Mouse (Mus musculus) intestine, embryonic 14.5 days (tissue): Measurements from ENCODE around the gene Slc7a11. TPM values are rescaled to one million over a fixed set of nuclear protein-coding genes. Genes with fewer than 3 reads are reported as not detected.

Source experiments
- ATAC-seq: fragments of 200-750 bp; cut with Nextera tagmentation; replicated peaks from 2 replicates; pipeline ENCODE4 v1.8.0; 2017; ENCODE audit warnings: low read depth, moderate number of reproducible peaks, moderate TSS enrichment, moderate library complexity; ENCODE audit not compliant: low FRiP score, low TSS enrichment
- DNase-seq: peaks from one replicate; pipeline ENCODE4 v3.0.0-alpha.2; 2018; ENCODE audit warnings: low spot score
- H3K27ac ChIP-seq: fragments of 300-500 bp; sonication (generic); 2 replicates; pipeline ENCODE4 v1.5.1; 2014; ENCODE audit warnings: low read depth, mild to moderate bottlenecking, control low read depth
- H3K27me3 ChIP-seq: fragments of 300-500 bp; sonication (generic); replicated peaks from 2 replicates; pipeline ENCODE4 v1.6.1; 2014; ENCODE audit warnings: low read length, control low read depth; ENCODE audit not compliant: control insufficient read depth, insufficient read depth
- H3K36me3 ChIP-seq: fragments of 300-500 bp; sonication (generic); 2 replicates; pipeline ENCODE4 v1.6.1; 2014; ENCODE audit warnings: low read length, control low read depth; ENCODE audit not compliant: control insufficient read depth, insufficient read depth
- H3K4me1 ChIP-seq: fragments of 300-500 bp; sonication (generic); replicated peaks from 2 replicates; pipeline ENCODE4 v1.6.1; 2014; ENCODE audit warnings: low read length, control low read depth, mixed read lengths; ENCODE audit not compliant: control insufficient read depth, insufficient read depth
- H3K4me2 ChIP-seq: fragments of 300-500 bp; sonication (generic); 2 replicates; pipeline ENCODE4 v1.6.1; 2014; ENCODE audit warnings: low read length
- H3K4me3 ChIP-seq: fragments of 300-500 bp; sonication (generic); 2 replicates; pipeline ENCODE4 v1.5.1; 2014; ENCODE audit warnings: low read depth, low read length, control low read depth, mixed read lengths
- H3K9ac ChIP-seq: fragments of 300-500 bp; sonication (generic); 2 replicates; pipeline ENCODE4 v1.6.1; 2014; ENCODE audit warnings: mild to moderate bottlenecking, low read length
- H3K9me3 ChIP-seq: fragments of 300-500 bp; sonication (generic); 2 replicates; pipeline ENCODE4 v1.6.1; 2016; ENCODE audit warnings: low read length, control low read depth; ENCODE audit not compliant: control insufficient read depth
- WGBS: fragments of 180-500 bp; shearing (Covaris S2); extraction: QIAGEN DNeasy Blood & Tissue Kit; methylation state at CpG from one replicate; pipeline ENCODE4 v1.1.7; 2014; 5-methylcytosine and 5-hydroxymethylcytosine counted together
- polyA plus RNA-seq: library from polyadenylated mRNA; unstranded; fragments of >200 nt; fragmentation: Nextera tagmentation; extraction: Ambion mirVana; gene quantifications from 2 replicates; pipeline ENCODE4 v1.2.1, GENCODE M21; 2014

Gene Slc7a11
- polyA plus RNA-seq, 1 experiment from 2014 or later: 0.24 TPM

GRCm38 (mm10) chr3:50041141-50041540, 402.3 kb downstream of the Slc7a11 start:
- H3K9me3 ChIP-seq: no peaks in the 10 kb centered on the region
- no peaks in the 10 kb centered on the region for H3K4me1 ChIP-seq
- H3K4me3 ChIP-seq: no peak overlapping the region
- no peak overlapping the region for H3K4me2 ChIP-seq
- no peaks in the 10 kb centered on the region for H3K27me3 ChIP-seq
- H3K36me3 ChIP-seq: no peaks in the 10 kb centered on the region
- ATAC-seq (no peak), DNase-seq (no peak)
- 82% methylated on average over 2 of the region's 2 CpGs for WGBS
- no peak overlapping the region for H3K9ac ChIP-seq
- no peak overlapping the region for H3K27ac ChIP-seq

GRCm38 (mm10) chr3:50035875-50036528, 407.4 kb downstream of the Slc7a11 start:
- Histone ChIP-seq H3K4me1 (no peaks in the 10 kb centered on the region; the same call in 1 of the 2 replicates), H3K4me2 (no peak overlapping the region), H3K9me3 (no peaks in the 10 kb centered on the region), H3K27me3 (no peaks in the 10 kb centered on the region), H3K4me3 (no peak overlapping the region), H3K9ac (no peak overlapping the region), H3K36me3 (no peaks in the 10 kb centered on the region), H3K27ac (no peak overlapping the region)
- 73% methylated on average over 9 of the region's 9 CpGs for WGBS
- ATAC-seq (no peak), DNase-seq (no peak)

GRCm38 (mm10) chr3:50033325-50033724, 410.1 kb downstream of the Slc7a11 start:
- no peaks in the 10 kb centered on the region for H3K9me3 ChIP-seq
- no peak for DNase-seq
- H3K27ac ChIP-seq: no peak overlapping the region
- no peak overlapping the region for H3K9ac ChIP-seq
- no peaks in the 10 kb centered on the region; the same call in 1 of the 2 replicates for H3K4me1 ChIP-seq
- no peaks in the 10 kb centered on the region for H3K27me3 ChIP-seq
- no peak for ATAC-seq
- no peak overlapping the region for H3K4me2 ChIP-seq
- H3K4me3 ChIP-seq: no peak overlapping the region
- WGBS: 62% methylated on average over 3 of the region's 3 CpGs
- H3K36me3 ChIP-seq: no peaks in the 10 kb centered on the region

- H3K4me2 ChIP-seq: no peak overlapping the region
- peak; percentile 61 for DNase-seq
- no peaks in the 10 kb centered on the region for H3K36me3 ChIP-seq
- no peak overlapping the region for H3K9ac ChIP-seq
- H3K9me3 ChIP-seq: no peaks in the 10 kb centered on the region
- no peak overlapping the region for H3K27ac ChIP-seq
- H3K27me3 ChIP-seq: no peaks in the 10 kb centered on the region
- 43% methylated on average over 5 of the region's 5 CpGs for WGBS
- 0 out of 2 replicates have a peak, but pooled peaks have one; percentile 60 for ATAC-seq
- H3K4me3 ChIP-seq: no peak overlapping the region
- no peaks in the 10 kb centered on the region for H3K4me1 ChIP-seq
These were observed 417.4 kb downstream of the Slc7a11 start for GRCm38 (mm10) chr3:50026039-50026438.

- DNase-seq: no peak
- H3K4me2 ChIP-seq: no peak overlapping the region
- no peaks in the 10 kb centered on the region for H3K9me3 ChIP-seq
- H3K4me3 ChIP-seq: no peak overlapping the region
- WGBS: 81% methylated on average over 4 of the region's 4 CpGs
- peaks cover 7% of the 10 kb centered on the region; the same call in 1 of the 2 replicates for H3K4me1 ChIP-seq
- no peak overlapping the region for H3K9ac ChIP-seq
- ATAC-seq: no peak
- H3K27me3 ChIP-seq: no peaks in the 10 kb centered on the region
- no peak overlapping the region for H3K27ac ChIP-seq
- H3K36me3 ChIP-seq: no peaks in the 10 kb centered on the region
These were observed 429.0 kb downstream of the Slc7a11 start for GRCm38 (mm10) chr3:50014396-50014795.

GRCm38 (mm10) chr3:50012012-50012411, 431.4 kb downstream of the Slc7a11 start:
- H3K4me1 ChIP-seq: peaks cover 7% of the 10 kb centered on the region; the same call in 1 of the 2 replicates
- H3K27me3 ChIP-seq: no peaks in the 10 kb centered on the region
- WGBS: 23% methylated on average over 3 of the region's 3 CpGs
- no peaks in the 10 kb centered on the region for H3K36me3 ChIP-seq
- no peak overlapping the region for H3K4me3 ChIP-seq
- peak overlapping the region; percentile 44; the same call in 1 of the 2 replicates for H3K27ac ChIP-seq
- no peak for DNase-seq
- H3K9ac ChIP-seq: no peak overlapping the region
- H3K9me3 ChIP-seq: no peaks in the 10 kb centered on the region
- H3K4me2 ChIP-seq: no peak overlapping the region
- ATAC-seq: no peak

- no peak overlapping the region for H3K4me3 ChIP-seq
- H3K27me3 ChIP-seq: no peaks in the 10 kb centered on the region
- DNase-seq: no peak
- no peak overlapping the region for H3K27ac ChIP-seq
- no peaks in the 10 kb centered on the region for H3K9me3 ChIP-seq
- WGBS: 30% methylated on average over 5 of the region's 5 CpGs
- H3K4me1 ChIP-seq: no peaks in the 10 kb centered on the region
- no peak overlapping the region for H3K4me2 ChIP-seq
- no peak overlapping the region for H3K9ac ChIP-seq
- no peaks in the 10 kb centered on the region for H3K36me3 ChIP-seq
- no peak for ATAC-seq
These were observed 439.3 kb downstream of the Slc7a11 start for GRCm38 (mm10) chr3:50003970-50004683.

GRCm38 (mm10) chr3:50002067-50002466, 441.3 kb downstream of the Slc7a11 start:
- Histone ChIP-seq H3K9me3 (no peaks in the 10 kb centered on the region), H3K27ac (no peak overlapping the region), H3K27me3 (no peaks in the 10 kb centered on the region), H3K9ac (no peak overlapping the region), H3K4me1 (no peaks in the 10 kb centered on the region), H3K4me3 (no peak overlapping the region), H3K4me2 (no peak overlapping the region), H3K36me3 (no peaks in the 10 kb centered on the region)
- ATAC-seq: no peak
- no peak for DNase-seq

- DNase-seq (no peak), ATAC-seq (no peak)
- Histone ChIP-seq H3K4me2 (no peak overlapping the region), H3K27ac (no peak overlapping the region), H3K9me3 (no peaks in the 10 kb centered on the region), H3K36me3 (no peaks in the 10 kb centered on the region), H3K9ac (no peak overlapping the region), H3K4me1 (no peaks in the 10 kb centered on the region), H3K4me3 (no peak overlapping the region), H3K27me3 (no peaks in the 10 kb centered on the region)
- 41% methylated on average over 1 of the region's 1 CpGs for WGBS
These were observed 441.8 kb downstream of the Slc7a11 start for GRCm38 (mm10) chr3:50001635-50002034.
